Mouse (Mus musculus) adrenal gland, postnatal 36 days (tissue): ENCODE data around the gene Fam13c. TPM values are rescaled to one million over a fixed set of nuclear protein-coding genes. Genes with fewer than 3 reads are reported as not detected.
A peak's percentile ranks its signal among the peaks of the same experiment; 100 is the strongest.

ENCODE experiments used
- DNase-seq, 2 experiments: peaks; one replicate each; pipeline ENCODE4 v3.0.0; 2021; ENCODE audit warnings: mixed read lengths in 1 of 2
- total RNA-seq, 2 experiments: library from RNA; stranded (reverse); gene quantifications; 2 replicates each; pipeline ENCODE4 v1.2.3; 2021

Fam13c gene
- total RNA-seq, 2 experiments from 2014 or later = 15.2 to 26.3 TPM

- peak; percentile 74 to 85 for DNase-seq
Observed at GRCm38 (mm10) chr10:70599126-70599924, 159.0 kb downstream of the Fam13c start.

DNA sequence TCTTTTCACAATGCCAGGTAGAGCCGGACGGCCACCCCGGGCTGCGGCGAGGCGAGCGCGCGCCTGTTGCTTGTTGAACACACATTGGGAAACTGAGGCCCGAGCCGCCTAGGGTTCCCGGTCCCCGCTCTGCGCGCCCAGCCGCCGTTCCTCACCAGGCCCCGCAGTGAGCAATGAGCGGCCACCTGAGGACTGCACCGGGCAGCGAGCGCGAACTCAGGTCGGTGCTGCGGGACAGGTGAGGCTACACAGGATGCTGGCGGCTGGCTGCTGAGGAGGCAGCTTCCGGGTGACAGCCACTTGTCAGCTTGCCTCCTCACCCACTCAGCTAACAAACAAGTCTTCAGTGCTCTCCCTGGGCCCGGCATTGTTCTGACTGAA, 159.6 kb downstream of the Fam13c start:
- no peak for DNase-seq

Other genes with a start within 250 kb of the Fam13c start
- not detected for gene Mrln, start 235.8 kb upstream of the Fam13c start, total RNA-seq
- gene Slc16a9, start 195.4 kb upstream of the Fam13c start, total RNA-seq = 10 to 100 TPM in 1 of 2 experiments, 1 to 10 TPM in 1; 5.5 to 12.9 TPM
- gene Phyhipl, start 215.5 kb downstream of the Fam13c start, total RNA-seq = 1 to 10 TPM; 1.7 to 3.0 TPM